Mouse (Mus musculus): ENCODE results near the gene Scrn1. TPM values are rescaled to one million over a fixed set of nuclear protein-coding genes. Genes with fewer than 3 reads are reported as not detected.

Gene Scrn1
- total and polyA plus RNA-seq, 2 experiments from 2014 or later = 91.7 to 121 TPM

DNA sequence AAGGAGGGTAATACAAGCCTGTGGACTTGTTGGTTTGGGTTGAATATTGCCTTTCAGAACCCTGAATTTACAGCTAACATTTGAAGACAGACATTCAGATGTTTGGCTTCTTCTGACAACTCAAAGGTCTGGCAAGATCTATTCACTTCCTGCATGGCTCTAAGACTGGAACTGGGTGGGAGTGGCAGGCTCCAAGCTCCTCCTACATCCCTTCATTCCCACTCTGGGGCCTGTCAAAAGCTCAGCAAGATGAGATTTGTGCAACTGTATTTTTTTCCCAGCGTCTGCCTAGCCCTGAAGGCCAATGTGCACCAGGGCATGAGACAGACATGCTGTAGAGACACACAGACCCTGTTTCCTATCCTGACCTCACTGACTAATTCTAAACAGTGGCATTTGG lies 10.5 kb downstream of the Scrn1 start:
- no peaks in the 10 kb centered on the region for H3K36me3 ChIP-seq (ENCODE audit: insufficient read depth, low read length)
- H3K9me3 ChIP-seq (ENCODE audit: low read length) = no peaks in the 10 kb centered on the region
- no peak overlapping the region for H3K9ac ChIP-seq (replicated peaks; ENCODE audit: low read length)
- 41% methylated on average over 1 of the region's 1 CpGs for WGBS
- DNase-seq (ENCODE audit: low spot score) (no peak), ATAC-seq (no peak)
- peaks cover 32% of the 10 kb centered on the region for H3K4me1 ChIP-seq (ENCODE audit: insufficient read depth, low read length)
- H3K4me3 ChIP-seq (ENCODE audit: low read length) = no peak overlapping the region
- no peak overlapping the region for H3K4me2 ChIP-seq (ENCODE audit: low read depth, low read length)
- H3K27ac ChIP-seq = no peak overlapping the region
- H3K27me3 ChIP-seq (ENCODE audit: insufficient read depth, low read length) = no peaks in the 10 kb centered on the region
- no peak for TF ChIP-seq CTCF (IDR thresholded peaks at IDR 0.05; ENCODE audit: low read depth)

- Histone ChIP-seq H3K4me3 (ENCODE audit: low read length) (no peak overlapping the region), H3K27me3 (ENCODE audit: insufficient read depth, low read length) (no peaks in the 10 kb centered on the region), H3K36me3 (ENCODE audit: insufficient read depth, low read length) (no peaks in the 10 kb centered on the region), H3K4me2 (ENCODE audit: low read depth, low read length) (0 out of 2 replicates have a peak overlapping the region, but pooled peaks have one; percentile 13), H3K9me3 (ENCODE audit: low read length) (no peaks in the 10 kb centered on the region), H3K27ac (peak overlapping the region; percentile 52), H3K4me1 (ENCODE audit: insufficient read depth, low read length) (peaks cover 32% of the 10 kb centered on the region), H3K9ac (replicated peaks; ENCODE audit: low read length) (no peak overlapping the region)
- 13% methylated on average over 8 of the region's 8 CpGs for WGBS
- ATAC-seq (peak; percentile 90), DNase-seq (ENCODE audit: low spot score) (peak; percentile 82)
- peak; percentile 22; the same call in 1 of the 2 replicates for TF ChIP-seq CTCF (IDR thresholded peaks at IDR 0.05; ENCODE audit: low read depth)
These were observed 11.8 kb downstream of the Scrn1 start for GRCm38 (mm10) chr6:54554341-54555110.

DNA sequence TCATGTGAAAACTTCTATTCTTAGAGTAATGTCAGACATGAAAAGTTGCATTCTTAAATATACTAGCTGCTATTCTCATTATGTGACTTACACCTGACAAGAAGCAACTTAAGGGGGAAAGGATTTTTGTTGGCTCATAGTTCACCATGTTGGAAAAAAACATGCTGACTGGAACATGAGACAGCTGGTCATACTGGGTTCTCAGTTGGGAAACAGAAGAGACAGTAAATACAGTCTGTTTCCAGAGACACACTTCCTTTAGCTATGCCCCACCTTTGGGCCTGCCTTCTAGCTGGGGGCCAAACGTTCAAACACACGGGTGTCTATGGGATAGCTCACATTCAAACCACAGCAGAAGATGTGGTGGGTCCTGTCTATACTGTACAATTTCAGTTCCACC lies 12.7 kb downstream of the Scrn1 start:
- TF ChIP-seq CTCF (IDR thresholded peaks at IDR 0.05; ENCODE audit: low read depth) = no peak
- DNase-seq (ENCODE audit: low spot score) (no peak), ATAC-seq (no peak)
- H3K4me3 ChIP-seq (ENCODE audit: low read length) = no peak overlapping the region
- no peaks in the 10 kb centered on the region for H3K27me3 ChIP-seq (ENCODE audit: insufficient read depth, low read length)
- 37% methylated on average over 2 of the region's 2 CpGs for WGBS
- H3K27ac ChIP-seq = peak overlapping the region; percentile 52
- H3K4me2 ChIP-seq (ENCODE audit: low read depth, low read length) = no peak overlapping the region
- no peak overlapping the region for H3K9ac ChIP-seq (replicated peaks; ENCODE audit: low read length)
- no peaks in the 10 kb centered on the region for H3K36me3 ChIP-seq (ENCODE audit: insufficient read depth, low read length)
- peaks cover 32% of the 10 kb centered on the region for H3K4me1 ChIP-seq (ENCODE audit: insufficient read depth, low read length)
- H3K9me3 ChIP-seq (ENCODE audit: low read length) = no peaks in the 10 kb centered on the region

GRCm38 (mm10) chr6:54552721-54553413 lies 13.4 kb downstream of the Scrn1 start:
- Histone ChIP-seq H3K4me1 (ENCODE audit: insufficient read depth, low read length) (peaks cover 32% of the 10 kb centered on the region), H3K27me3 (ENCODE audit: insufficient read depth, low read length) (no peaks in the 10 kb centered on the region), H3K36me3 (ENCODE audit: insufficient read depth, low read length) (no peaks in the 10 kb centered on the region), H3K27ac (peak overlapping the region; percentile 54), H3K4me3 (ENCODE audit: low read length) (no peak overlapping the region), H3K9me3 (ENCODE audit: low read length) (no peaks in the 10 kb centered on the region), H3K9ac (replicated peaks; ENCODE audit: low read length) (no peak overlapping the region), H3K4me2 (ENCODE audit: low read depth, low read length) (peak overlapping the region; percentile 2; the same call in 1 of the 2 replicates)
- peak; percentile 77 for DNase-seq (ENCODE audit: low spot score)
- ATAC-seq = peak; percentile 56
- 10% methylated on average over 9 of the region's 9 CpGs for WGBS
- TF ChIP-seq CTCF (IDR thresholded peaks at IDR 0.05; ENCODE audit: low read depth) = no peak

- Histone ChIP-seq H3K27me3 (ENCODE audit: insufficient read depth, low read length) (no peaks in the 10 kb centered on the region), H3K4me2 (ENCODE audit: low read depth, low read length) (no peak overlapping the region), H3K9ac (replicated peaks; ENCODE audit: low read length) (no peak overlapping the region), H3K9me3 (ENCODE audit: low read length) (no peaks in the 10 kb centered on the region), H3K36me3 (ENCODE audit: insufficient read depth, low read length) (no peaks in the 10 kb centered on the region), H3K4me3 (ENCODE audit: low read length) (no peak overlapping the region), H3K4me1 (ENCODE audit: insufficient read depth, low read length) (peaks cover 30% of the 10 kb centered on the region), H3K27ac (no peak overlapping the region)
- no peak for ATAC-seq
- 51% methylated on average over 6 of the region's 7 CpGs for WGBS
- TF ChIP-seq CTCF (IDR thresholded peaks at IDR 0.05; ENCODE audit: low read depth) = no peak
- DNase-seq (ENCODE audit: low spot score) = peak; percentile 45
These were observed 15.4 kb downstream of the Scrn1 start for GRCm38 (mm10) chr6:54550801-54551323.

DNA sequence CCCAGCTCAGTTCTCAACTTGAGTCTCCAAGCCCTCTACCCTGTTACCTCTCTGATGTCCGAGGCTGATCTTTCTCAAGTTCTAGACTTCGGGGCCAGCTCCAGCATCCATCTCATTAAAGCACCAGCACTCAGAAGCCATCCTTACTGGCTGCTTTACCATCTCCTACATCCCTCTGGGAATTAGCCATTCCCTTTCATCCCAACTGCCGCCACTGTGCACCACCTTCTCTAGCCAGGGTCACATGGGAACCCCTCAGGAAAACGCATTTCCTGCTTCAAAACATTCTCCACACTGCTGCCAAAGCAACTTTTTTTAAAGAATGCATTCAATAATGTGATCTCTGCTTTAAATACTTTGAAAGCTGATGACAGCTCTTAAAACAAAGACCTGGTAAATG lies 17.0 kb downstream of the Scrn1 start:
- ATAC-seq (no peak), DNase-seq (ENCODE audit: low spot score) (no peak)
- Histone ChIP-seq H3K27ac (no peak overlapping the region), H3K27me3 (ENCODE audit: insufficient read depth, low read length) (no peaks in the 10 kb centered on the region), H3K36me3 (ENCODE audit: insufficient read depth, low read length) (no peaks in the 10 kb centered on the region), H3K4me1 (ENCODE audit: insufficient read depth, low read length) (peaks cover 19% of the 10 kb centered on the region), H3K9ac (replicated peaks; ENCODE audit: low read length) (no peak overlapping the region), H3K4me2 (ENCODE audit: low read depth, low read length) (no peak overlapping the region), H3K9me3 (ENCODE audit: low read length) (no peaks in the 10 kb centered on the region), H3K4me3 (ENCODE audit: low read length) (no peak overlapping the region)
- no peak for TF ChIP-seq CTCF (IDR thresholded peaks at IDR 0.05; ENCODE audit: low read depth)
- WGBS = 68% methylated on average over 4 of the region's 4 CpGs
